Mouse (Mus musculus): ENCODE data around the gene Fam43b. TPM values are rescaled to one million over a fixed set of nuclear protein-coding genes. Genes with fewer than 3 reads are reported as not detected.

Fam43b gene
- polyA plus RNA-seq, 1 experiment from 2014 or later, result 8.8 TPM

DNA sequence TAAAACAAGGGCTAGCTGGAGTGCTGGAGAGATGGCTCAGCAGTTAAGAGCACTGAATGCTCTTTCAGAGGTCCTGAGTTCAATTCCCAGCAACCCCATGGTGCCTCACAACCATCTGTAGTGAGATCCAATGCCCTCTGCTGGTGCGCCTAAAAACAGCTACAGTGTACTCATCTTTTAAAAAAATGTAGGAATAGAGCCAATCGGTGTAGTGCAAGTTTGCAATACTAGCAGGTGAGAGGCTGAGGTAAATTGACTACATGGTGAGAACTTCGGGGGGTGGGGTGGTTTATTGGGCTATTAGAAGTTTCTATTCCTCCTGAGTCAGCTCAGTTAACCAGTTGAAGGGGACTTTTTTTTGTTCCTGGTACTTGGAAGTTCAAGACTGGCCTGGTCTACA is 21.2 kb downstream of the Fam43b start:
- Histone ChIP-seq H3K27me3 (ENCODE audit: control insufficient read depth, insufficient read depth, low read length) (no peaks in the 10 kb centered on the region), H3K4me2 (replicated peaks) (no peak overlapping the region), H3K9me3 (ENCODE audit: control insufficient read depth, low read length) (no peaks in the 10 kb centered on the region), H3K4me3 (replicated peaks; ENCODE audit: low read length) (no peak overlapping the region), H3K4me1 (replicated peaks; ENCODE audit: control insufficient read depth, insufficient read depth, low read length) (peaks cover 12% of the 10 kb centered on the region), H3K9ac (no peak overlapping the region), H3K27ac (no peak overlapping the region), H3K36me3 (replicated peaks; ENCODE audit: control insufficient read depth, insufficient read depth) (no peaks in the 10 kb centered on the region)
- ATAC-seq (ENCODE audit: low FRiP score), result no peak
- WGBS, result 86% methylated on average over 3 of the region's 3 CpGs
- DNase-seq (ENCODE audit: low spot score), result no peak

DNA sequence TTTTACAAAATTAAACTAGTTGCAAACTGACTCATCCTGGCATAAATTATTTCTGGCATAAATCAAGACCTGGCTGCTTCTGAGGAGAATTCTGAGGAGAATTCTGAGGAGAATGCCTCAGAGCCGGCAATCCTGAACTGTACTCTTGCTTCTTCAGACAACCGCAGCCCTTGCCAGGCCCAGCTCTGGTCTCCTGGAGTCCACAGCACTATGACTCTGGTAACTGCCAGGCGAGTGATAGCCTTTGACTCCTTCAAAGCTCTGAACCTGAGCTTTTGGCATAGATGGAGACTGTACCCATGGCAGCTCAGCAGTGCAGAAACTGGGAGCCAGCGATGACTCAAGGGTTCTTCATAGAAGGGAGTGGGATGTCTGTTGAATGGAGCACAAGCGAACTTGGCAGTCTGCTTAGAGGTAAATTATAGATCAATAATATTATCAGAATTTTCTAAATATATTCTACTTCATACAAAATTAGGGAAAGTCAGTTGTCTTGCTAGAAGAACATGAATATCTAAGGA is 25.3 kb downstream of the Fam43b start:
- H3K4me3 ChIP-seq (replicated peaks; ENCODE audit: low read length), result no peak overlapping the region
- H3K4me2 ChIP-seq (replicated peaks), result no peak overlapping the region
- no peak for ATAC-seq (ENCODE audit: low FRiP score)
- H3K27ac ChIP-seq, result no peak overlapping the region
- no peak for DNase-seq (ENCODE audit: low spot score)
- 87% methylated on average over 5 of the region's 5 CpGs for WGBS
- H3K9me3 ChIP-seq (ENCODE audit: control insufficient read depth, low read length), result no peaks in the 10 kb centered on the region
- 0 out of 2 replicates have a peak, but pooled peaks cover 6% of the 10 kb centered on the region for H3K27me3 ChIP-seq (ENCODE audit: control insufficient read depth, insufficient read depth, low read length)
- H3K9ac ChIP-seq, result no peak overlapping the region
- H3K4me1 ChIP-seq (replicated peaks; ENCODE audit: control insufficient read depth, insufficient read depth, low read length), result 0 out of 2 replicates have a peak, but pooled peaks cover 7% of the 10 kb centered on the region
- H3K36me3 ChIP-seq (replicated peaks; ENCODE audit: control insufficient read depth, insufficient read depth), result no peaks in the 10 kb centered on the region

DNA sequence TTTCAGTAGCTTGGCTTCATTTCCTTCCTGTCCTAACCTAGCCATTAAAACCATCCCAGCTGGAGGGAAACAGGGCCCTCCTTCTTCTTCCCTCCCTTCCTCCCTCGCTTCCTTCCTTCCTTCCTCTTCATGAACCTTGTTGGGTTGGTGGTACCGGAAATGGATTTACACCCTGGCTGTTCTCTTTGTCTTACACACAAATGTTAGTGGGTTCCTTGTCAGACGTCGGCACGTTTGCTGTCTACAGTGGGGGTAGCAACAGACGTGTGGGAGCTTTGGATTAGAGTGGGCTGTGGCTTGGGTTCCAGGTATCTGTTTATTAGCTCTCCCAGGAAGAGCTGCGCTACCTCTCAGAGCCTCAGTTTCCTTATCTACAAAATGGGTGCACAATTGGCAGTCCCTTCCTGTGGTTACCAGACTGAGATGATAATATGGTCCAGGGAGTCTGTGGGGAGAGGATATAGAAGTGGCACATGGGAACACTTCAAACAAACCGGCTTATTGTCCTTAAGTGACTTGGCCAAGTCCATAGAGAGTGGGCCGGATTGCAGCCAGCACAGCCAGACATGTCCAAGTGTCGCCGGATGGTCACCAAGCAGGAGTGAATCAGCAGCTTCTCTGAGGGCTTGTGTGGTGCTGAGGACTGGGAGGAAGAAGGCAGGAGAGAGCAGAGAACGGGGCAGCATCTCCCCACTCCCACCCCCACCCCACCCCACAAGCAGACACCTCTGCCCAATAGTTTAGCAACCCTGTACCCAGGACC is 27.6 kb downstream of the Fam43b start:
- Histone ChIP-seq H3K4me1 (replicated peaks; ENCODE audit: control insufficient read depth, insufficient read depth, low read length) (0 out of 2 replicates have a peak, but pooled peaks cover 7% of the 10 kb centered on the region), H3K27me3 (ENCODE audit: control insufficient read depth, insufficient read depth, low read length) (0 out of 2 replicates have a peak, but pooled peaks cover 7% of the 10 kb centered on the region), H3K4me3 (replicated peaks; ENCODE audit: low read length) (no peak overlapping the region), H3K4me2 (replicated peaks) (no peak overlapping the region), H3K9me3 (ENCODE audit: control insufficient read depth, low read length) (no peaks in the 10 kb centered on the region), H3K27ac (no peak overlapping the region), H3K36me3 (replicated peaks; ENCODE audit: control insufficient read depth, insufficient read depth) (no peaks in the 10 kb centered on the region), H3K9ac (no peak overlapping the region)
- WGBS, result 80% methylated on average over 12 of the region's 12 CpGs
- ATAC-seq (ENCODE audit: low FRiP score) (no peak), DNase-seq (ENCODE audit: low spot score) (no peak)

DNA sequence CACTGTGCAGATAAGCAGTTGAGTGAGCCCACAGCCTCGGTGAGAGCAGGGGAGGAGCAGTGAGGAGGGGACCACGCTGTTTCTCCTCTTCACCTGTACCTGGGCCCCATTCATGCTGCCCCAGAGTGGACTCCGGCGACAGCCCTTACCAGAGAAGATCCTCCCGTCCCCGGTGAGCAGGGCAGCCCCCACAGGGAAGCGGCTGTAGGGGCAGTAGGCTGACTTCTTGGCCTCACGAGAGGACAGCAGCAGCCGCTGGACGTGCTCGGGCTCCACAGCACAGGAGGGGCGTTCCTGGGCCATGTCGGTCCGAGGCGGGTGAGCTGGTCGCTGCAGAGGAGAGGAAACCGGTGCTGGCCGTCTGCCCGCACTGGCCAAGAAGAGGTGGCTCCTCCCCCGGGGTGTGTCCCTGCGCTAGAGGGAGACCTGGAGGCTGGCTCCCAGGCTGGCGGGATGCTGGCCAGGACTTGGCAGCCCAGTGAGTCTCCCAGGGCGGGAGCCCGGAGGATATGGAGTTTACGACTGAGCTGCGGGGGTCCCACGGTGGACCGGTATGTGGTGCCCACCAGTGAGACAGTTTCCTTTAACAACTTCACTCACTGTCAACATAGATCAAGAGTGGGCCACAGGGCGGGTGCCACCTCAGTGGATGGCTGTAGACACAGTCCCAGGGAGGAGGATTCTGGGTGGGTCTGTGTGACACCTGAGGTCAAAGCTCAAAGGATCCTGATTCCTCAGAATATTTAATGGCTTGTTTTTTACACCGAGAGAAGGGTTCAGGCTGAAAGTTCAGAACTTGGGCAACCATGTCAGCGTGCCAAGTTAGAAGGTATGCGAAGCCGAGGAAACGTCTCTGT is 28.5 kb downstream of the Fam43b start, which contains the start of gene Cda:
TSS of gene Cda (minus strand) at position 352 of the 857 bp plus-strand sequence.
- Histone ChIP-seq H3K9me3 (ENCODE audit: control insufficient read depth, low read length) (no peaks in the 10 kb centered on the region), H3K4me3 (replicated peaks; ENCODE audit: low read length) (peak within 1 kb of the TSS; percentile 21), H3K36me3 (replicated peaks; ENCODE audit: control insufficient read depth, insufficient read depth) (no peaks in the 10 kb centered on the region), H3K9ac (peak within 1 kb of the TSS; percentile 33; the same call in 1 of the 2 replicates), H3K4me2 (replicated peaks) (peak within 1 kb of the TSS; percentile 51), H3K4me1 (replicated peaks; ENCODE audit: control insufficient read depth, insufficient read depth, low read length) (0 out of 2 replicates have a peak, but pooled peaks cover 7% of the 10 kb centered on the region), H3K27me3 (ENCODE audit: control insufficient read depth, insufficient read depth, low read length) (0 out of 2 replicates have a peak, but pooled peaks cover 7% of the 10 kb centered on the region), H3K27ac (no peak within 1 kb of the TSS)
- DNase-seq (ENCODE audit: low spot score) (peak; percentile 44), ATAC-seq (ENCODE audit: low FRiP score) (peak; percentile 74; the same call in 1 of the 2 replicates)
- WGBS, result 11% methylated on average over 33 of the region's 34 CpGs

DNA sequence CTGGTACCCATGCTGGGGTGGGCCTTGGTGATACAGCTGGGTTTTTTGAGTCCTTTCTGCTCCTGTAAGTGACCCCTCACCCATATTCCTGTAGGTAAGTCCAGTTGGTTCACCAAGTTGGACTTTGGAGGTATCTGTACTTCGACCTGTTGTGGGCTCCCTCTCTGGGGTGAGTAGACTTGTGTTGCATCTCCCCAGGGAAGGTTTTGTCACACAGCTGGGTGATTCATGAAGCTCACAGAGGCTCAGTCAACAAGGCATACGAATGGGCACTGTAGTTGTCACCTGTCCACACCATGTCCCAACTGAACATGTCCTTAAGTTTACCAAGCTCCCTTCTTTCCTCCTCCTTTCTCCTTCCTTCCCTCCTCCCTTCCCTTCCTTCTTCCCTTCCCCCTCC is 29.8 kb downstream of the Fam43b start:
- peaks cover 10% of the 10 kb centered on the region; the same call in 1 of the 2 replicates for H3K4me1 ChIP-seq (replicated peaks; ENCODE audit: control insufficient read depth, insufficient read depth, low read length)
- no peak for DNase-seq (ENCODE audit: low spot score)
- H3K36me3 ChIP-seq (replicated peaks; ENCODE audit: control insufficient read depth, insufficient read depth), result no peaks in the 10 kb centered on the region
- no peak overlapping the region for H3K4me2 ChIP-seq (replicated peaks)
- ATAC-seq (ENCODE audit: low FRiP score), result no peak
- no peak overlapping the region for H3K9ac ChIP-seq
- H3K27me3 ChIP-seq (ENCODE audit: control insufficient read depth, insufficient read depth, low read length), result 0 out of 2 replicates have a peak, but pooled peaks cover 7% of the 10 kb centered on the region
- no peak overlapping the region for H3K4me3 ChIP-seq (replicated peaks; ENCODE audit: low read length)
- no peak overlapping the region for H3K27ac ChIP-seq
- no peaks in the 10 kb centered on the region for H3K9me3 ChIP-seq (ENCODE audit: control insufficient read depth, low read length)
- WGBS, result 88% methylated on average over 2 of the region's 2 CpGs

DNA sequence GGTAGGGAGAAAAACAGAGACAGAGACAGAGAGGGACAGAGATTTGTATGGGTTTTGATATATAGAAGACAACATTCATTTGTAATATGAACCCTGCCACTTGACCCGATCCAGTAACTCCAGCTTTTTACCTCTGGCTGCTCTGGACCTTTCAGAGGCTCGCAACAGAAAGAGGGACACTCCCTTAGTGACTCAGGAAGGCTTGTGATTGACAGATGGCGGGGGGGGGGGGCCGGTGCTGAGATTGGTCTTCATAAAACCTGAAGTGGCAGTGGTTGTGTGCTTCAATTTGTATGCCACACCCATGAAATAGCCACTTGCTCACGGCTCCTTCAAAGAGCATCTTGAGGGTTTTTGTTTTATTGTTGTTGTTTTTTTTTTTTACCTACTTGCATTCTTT is 32.8 kb downstream of the Fam43b start:
- no peak for DNase-seq (ENCODE audit: low spot score)
- 67% methylated on average over 5 of the region's 5 CpGs for WGBS
- Histone ChIP-seq H3K4me1 (replicated peaks; ENCODE audit: control insufficient read depth, insufficient read depth, low read length) (peaks cover 17% of the 10 kb centered on the region), H3K27ac (no peak overlapping the region), H3K36me3 (replicated peaks; ENCODE audit: control insufficient read depth, insufficient read depth) (no peaks in the 10 kb centered on the region), H3K4me3 (replicated peaks; ENCODE audit: low read length) (no peak overlapping the region), H3K27me3 (ENCODE audit: control insufficient read depth, insufficient read depth, low read length) (0 out of 2 replicates have a peak, but pooled peaks cover 7% of the 10 kb centered on the region), H3K4me2 (replicated peaks) (no peak overlapping the region), H3K9ac (no peak overlapping the region), H3K9me3 (ENCODE audit: control insufficient read depth, low read length) (no peaks in the 10 kb centered on the region)
- no peak for ATAC-seq (ENCODE audit: low FRiP score)

DNA sequence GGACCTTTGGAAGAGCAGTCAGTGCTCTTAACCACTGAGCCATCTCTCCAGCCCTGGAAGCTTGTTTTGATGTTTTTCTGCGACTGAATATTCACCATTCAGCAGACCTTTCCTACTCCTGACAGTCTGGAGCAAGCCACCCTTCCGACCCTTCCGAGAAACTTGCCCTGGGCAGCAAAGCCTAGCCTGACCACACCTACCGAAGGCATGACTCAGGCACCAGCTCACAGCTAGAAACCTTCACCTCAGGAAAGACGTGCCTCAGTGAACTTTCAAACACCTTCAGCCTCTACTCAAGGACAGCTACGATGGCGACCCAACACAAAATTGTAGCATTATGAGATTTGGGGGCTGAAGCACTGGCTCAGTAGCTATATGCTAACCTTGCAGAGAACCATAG is 33.4 kb downstream of the Fam43b start:
- no peaks in the 10 kb centered on the region for H3K9me3 ChIP-seq (ENCODE audit: control insufficient read depth, low read length)
- no peaks in the 10 kb centered on the region for H3K36me3 ChIP-seq (replicated peaks; ENCODE audit: control insufficient read depth, insufficient read depth)
- H3K4me2 ChIP-seq (replicated peaks), result no peak overlapping the region
- no peak for ATAC-seq (ENCODE audit: low FRiP score)
- no peak overlapping the region for H3K4me3 ChIP-seq (replicated peaks; ENCODE audit: low read length)
- 90% methylated on average over 7 of the region's 7 CpGs for WGBS
- H3K9ac ChIP-seq, result no peak overlapping the region
- peaks cover 13% of the 10 kb centered on the region for H3K4me1 ChIP-seq (replicated peaks; ENCODE audit: control insufficient read depth, insufficient read depth, low read length)
- no peak overlapping the region for H3K27ac ChIP-seq
- H3K27me3 ChIP-seq (ENCODE audit: control insufficient read depth, insufficient read depth, low read length), result 0 out of 2 replicates have a peak, but pooled peaks cover 7% of the 10 kb centered on the region
- DNase-seq (ENCODE audit: low spot score), result no peak

DNA sequence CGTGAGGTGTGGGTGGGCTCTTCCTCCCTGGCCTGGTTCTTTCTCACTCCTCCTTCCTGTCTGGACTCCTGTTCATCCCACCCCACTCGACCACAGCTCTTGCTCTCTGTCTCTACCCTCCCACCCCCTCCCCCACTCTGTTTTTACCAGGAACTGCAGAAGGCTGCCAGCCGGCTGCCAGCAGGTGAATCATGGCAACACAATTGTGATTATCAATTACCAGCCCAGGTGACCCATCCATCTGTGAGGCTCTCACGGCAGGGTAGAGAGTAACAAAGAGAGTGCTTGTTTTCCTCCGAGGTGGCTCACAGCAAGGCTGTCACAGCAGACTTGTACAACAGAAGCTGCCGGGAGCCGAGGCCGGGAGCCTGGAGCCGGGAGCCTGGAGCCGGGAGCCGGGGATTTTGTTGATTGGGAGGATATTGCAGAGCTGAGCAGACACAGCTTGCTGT is 34.9 kb downstream of the Fam43b start:
- Histone ChIP-seq H3K4me2 (replicated peaks) (peak overlapping the region; percentile 34), H3K9ac (peak overlapping the region; percentile 52; the same call in 1 of the 2 replicates), H3K4me1 (replicated peaks; ENCODE audit: control insufficient read depth, insufficient read depth, low read length) (peaks cover 10% of the 10 kb centered on the region), H3K27me3 (ENCODE audit: control insufficient read depth, insufficient read depth, low read length) (0 out of 2 replicates have a peak, but pooled peaks cover 4% of the 10 kb centered on the region), H3K27ac (peak overlapping the region; percentile 79), H3K9me3 (ENCODE audit: control insufficient read depth, low read length) (no peaks in the 10 kb centered on the region), H3K4me3 (replicated peaks; ENCODE audit: low read length) (no peak overlapping the region), H3K36me3 (replicated peaks; ENCODE audit: control insufficient read depth, insufficient read depth) (no peaks in the 10 kb centered on the region)
- DNase-seq (ENCODE audit: low spot score) (peak; percentile 31), ATAC-seq (ENCODE audit: low FRiP score) (0 out of 2 replicates have a peak, but pooled peaks have one; percentile 24)
- 4% methylated on average over 11 of the region's 11 CpGs for WGBS

DNA sequence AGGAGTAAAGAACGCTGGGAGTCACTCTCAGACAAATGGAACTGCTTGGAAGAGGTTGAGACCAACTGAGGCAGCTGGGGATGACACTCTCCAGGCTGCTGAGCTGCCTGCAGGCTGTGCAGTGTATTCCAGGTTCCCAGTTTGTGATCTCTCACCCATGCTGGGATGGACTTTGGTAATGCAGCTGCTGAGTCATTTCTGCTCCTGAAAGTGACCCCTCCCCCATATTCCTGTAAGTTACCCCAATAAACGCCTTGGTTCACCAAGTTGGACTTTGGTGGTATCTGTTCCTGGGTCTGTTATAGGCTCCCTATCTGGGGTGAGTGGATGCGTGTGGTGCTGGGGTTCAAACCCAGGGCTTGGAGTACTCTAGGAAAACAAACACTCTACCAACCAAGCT is 38.2 kb downstream of the Fam43b start:
- H3K4me2 ChIP-seq (replicated peaks), result no peak overlapping the region
- H3K36me3 ChIP-seq (replicated peaks; ENCODE audit: control insufficient read depth, insufficient read depth), result no peaks in the 10 kb centered on the region
- peaks cover 10% of the 10 kb centered on the region for H3K4me1 ChIP-seq (replicated peaks; ENCODE audit: control insufficient read depth, insufficient read depth, low read length)
- no peaks in the 10 kb centered on the region for H3K27me3 ChIP-seq (ENCODE audit: control insufficient read depth, insufficient read depth, low read length)
- H3K4me3 ChIP-seq (replicated peaks; ENCODE audit: low read length), result no peak overlapping the region
- ATAC-seq (ENCODE audit: low FRiP score) (no peak), DNase-seq (ENCODE audit: low spot score) (no peak)
- H3K9ac ChIP-seq, result no peak overlapping the region
- H3K9me3 ChIP-seq (ENCODE audit: control insufficient read depth, low read length), result no peaks in the 10 kb centered on the region
- H3K27ac ChIP-seq, result no peak overlapping the region
- 71% methylated on average over 3 of the region's 3 CpGs for WGBS
